Mouse (Mus musculus): ENCODE results near the gene Hexa. TPM values are rescaled to one million over a fixed set of nuclear protein-coding genes. Genes with fewer than 3 reads are reported as not detected.
A peak's percentile ranks its signal among the peaks of the same experiment; 100 is the strongest.

Hexa gene
- 41.8 and 98.1 TPM in 2 replicates for polyA plus RNA-seq (2011; ENCODE audit: insufficient read depth, insufficient read length, low replicate concordance, missing spikeins)

- Histone ChIP-seq H3K4me1 (ENCODE audit: control insufficient read depth, insufficient read depth, low read length) (peaks cover 10% of the 10 kb centered on the region), H3K27ac (ENCODE audit: control insufficient read depth, insufficient read depth, low read depth, low read length, poor library complexity) (peak within 1 kb of the TSS; percentile 93), H3K4me3 (replicated peaks; ENCODE audit: control insufficient read depth, low read depth, low read length) (peak within 1 kb of the TSS; percentile 72)
- WGBS = under 1% methylated on average over 55 of the region's 55 CpGs
- TF ChIP-seq POLR2A (IDR thresholded peaks at IDR 0.05; ENCODE audit: borderline replicate concordance, control insufficient read depth, low read depth, low read length) (peak; percentile 72; the same call in 1 of the 2 replicates), CTCF (IDR thresholded peaks at IDR 0.05; ENCODE audit: control insufficient read depth, insufficient read depth, low read length) (no peak)
Observed at GRCm38 (mm10) chr9:59539441-59540137, at the start of gene Hexa, which contains the start of gene Tmem202. Gene Hexa, plus strand, starts transcription at chr9:59539540. Gene Tmem202, minus strand, starts transcription at chr9:59539847.

- WGBS = 72% methylated on average over 1 of the region's 1 CpGs
Observed at GRCm38 (mm10) chr9:59508146-59508545, 31.2 kb upstream of the Hexa start.

GRCm38 (mm10) chr9:59512381-59512780 lies 27.0 kb upstream of the Hexa start:
- H3K4me1 ChIP-seq (ENCODE audit: control insufficient read depth, insufficient read depth, low read length) = no peaks in the 10 kb centered on the region
- TF ChIP-seq POLR2A (IDR thresholded peaks at IDR 0.05; ENCODE audit: borderline replicate concordance, control insufficient read depth, low read depth, low read length) (no peak), CTCF (IDR thresholded peaks at IDR 0.05; ENCODE audit: control insufficient read depth, insufficient read depth, low read length) (no peak)
- no peak overlapping the region for H3K27ac ChIP-seq (ENCODE audit: control insufficient read depth, insufficient read depth, low read depth, low read length, poor library complexity)
- H3K4me3 ChIP-seq (replicated peaks; ENCODE audit: control insufficient read depth, low read depth, low read length) = no peak overlapping the region
- 76% methylated on average over 4 of the region's 4 CpGs for WGBS

More at GRCm38 (mm10) chr9:59508146-59508545, 31.2 kb upstream of the Hexa start:
- TF ChIP-seq CTCF (IDR thresholded peaks at IDR 0.05; ENCODE audit: control insufficient read depth, insufficient read depth, low read length) (no peak), POLR2A (IDR thresholded peaks at IDR 0.05; ENCODE audit: borderline replicate concordance, control insufficient read depth, low read depth, low read length) (no peak)
- Histone ChIP-seq H3K4me1 (ENCODE audit: control insufficient read depth, insufficient read depth, low read length) (no peaks in the 10 kb centered on the region), H3K27ac (ENCODE audit: control insufficient read depth, insufficient read depth, low read depth, low read length, poor library complexity) (no peak overlapping the region), H3K4me3 (replicated peaks; ENCODE audit: control insufficient read depth, low read depth, low read length) (no peak overlapping the region)

GRCm38 (mm10) chr9:59515069-59515468 lies 24.3 kb upstream of the Hexa start:
- no peaks in the 10 kb centered on the region; the same call in 1 of the 2 replicates for H3K4me1 ChIP-seq (ENCODE audit: control insufficient read depth, insufficient read depth, low read length)
- TF ChIP-seq CTCF (IDR thresholded peaks at IDR 0.05; ENCODE audit: control insufficient read depth, insufficient read depth, low read length) (no peak), POLR2A (IDR thresholded peaks at IDR 0.05; ENCODE audit: borderline replicate concordance, control insufficient read depth, low read depth, low read length) (no peak)
- H3K4me3 ChIP-seq (replicated peaks; ENCODE audit: control insufficient read depth, low read depth, low read length) = no peak overlapping the region
- no peak overlapping the region for H3K27ac ChIP-seq (ENCODE audit: control insufficient read depth, insufficient read depth, low read depth, low read length, poor library complexity)
- WGBS = 57% methylated on average over 3 of the region's 3 CpGs

- Histone ChIP-seq H3K4me1 (ENCODE audit: control insufficient read depth, insufficient read depth, low read length) (no peaks in the 10 kb centered on the region; the same call in 1 of the 2 replicates), H3K4me3 (replicated peaks; ENCODE audit: control insufficient read depth, low read depth, low read length) (no peak overlapping the region), H3K27ac (ENCODE audit: control insufficient read depth, insufficient read depth, low read depth, low read length, poor library complexity) (no peak overlapping the region)
- TF ChIP-seq POLR2A (IDR thresholded peaks at IDR 0.05; ENCODE audit: borderline replicate concordance, control insufficient read depth, low read depth, low read length) = no peak
- TF ChIP-seq CTCF (IDR thresholded peaks at IDR 0.05; ENCODE audit: control insufficient read depth, insufficient read depth, low read length) = no peak
- 63% methylated on average over 7 of the region's 7 CpGs for WGBS
Observed at GRCm38 (mm10) chr9:59517127-59517526, 22.2 kb upstream of the Hexa start.

GRCm38 (mm10) chr9:59518976-59519375 lies 20.4 kb upstream of the Hexa start:
- no peaks in the 10 kb centered on the region; the same call in 1 of the 2 replicates for H3K4me1 ChIP-seq (ENCODE audit: control insufficient read depth, insufficient read depth, low read length)
- TF ChIP-seq POLR2A (IDR thresholded peaks at IDR 0.05; ENCODE audit: borderline replicate concordance, control insufficient read depth, low read depth, low read length) = no peak
- TF ChIP-seq CTCF (IDR thresholded peaks at IDR 0.05; ENCODE audit: control insufficient read depth, insufficient read depth, low read length) = no peak
- WGBS = 68% methylated on average over 5 of the region's 5 CpGs
- no peak overlapping the region for H3K4me3 ChIP-seq (replicated peaks; ENCODE audit: control insufficient read depth, low read depth, low read length)
- no peak overlapping the region for H3K27ac ChIP-seq (ENCODE audit: control insufficient read depth, insufficient read depth, low read depth, low read length, poor library complexity)

- Histone ChIP-seq H3K4me3 (replicated peaks; ENCODE audit: control insufficient read depth, low read depth, low read length) (no peak overlapping the region), H3K27ac (ENCODE audit: control insufficient read depth, insufficient read depth, low read depth, low read length, poor library complexity) (no peak overlapping the region), H3K4me1 (ENCODE audit: control insufficient read depth, insufficient read depth, low read length) (no peaks in the 10 kb centered on the region; the same call in 1 of the 2 replicates)
- TF ChIP-seq CTCF (IDR thresholded peaks at IDR 0.05; ENCODE audit: control insufficient read depth, insufficient read depth, low read length) (no peak), POLR2A (IDR thresholded peaks at IDR 0.05; ENCODE audit: borderline replicate concordance, control insufficient read depth, low read depth, low read length) (no peak)
- WGBS = 71% methylated on average over 2 of the region's 2 CpGs
Observed at GRCm38 (mm10) chr9:59519396-59519795, 19.9 kb upstream of the Hexa start.

GRCm38 (mm10) chr9:59522906-59523305 lies 16.4 kb upstream of the Hexa start:
- no peak for TF ChIP-seq CTCF (IDR thresholded peaks at IDR 0.05; ENCODE audit: control insufficient read depth, insufficient read depth, low read length)
- no peak for TF ChIP-seq POLR2A (IDR thresholded peaks at IDR 0.05; ENCODE audit: borderline replicate concordance, control insufficient read depth, low read depth, low read length)
- H3K27ac ChIP-seq (ENCODE audit: control insufficient read depth, insufficient read depth, low read depth, low read length, poor library complexity) = no peak overlapping the region
- H3K4me3 ChIP-seq (replicated peaks; ENCODE audit: control insufficient read depth, low read depth, low read length) = no peak overlapping the region
- 19% methylated on average over 4 of the region's 4 CpGs for WGBS
- no peaks in the 10 kb centered on the region; the same call in 1 of the 2 replicates for H3K4me1 ChIP-seq (ENCODE audit: control insufficient read depth, insufficient read depth, low read length)
